Mouse (Mus musculus): ENCODE data around the gene Clec4f. TPM values are rescaled to one million over a fixed set of nuclear protein-coding genes. Genes with fewer than 3 reads are reported as not detected.

Clec4f gene
- polyA plus RNA-seq, 1 experiment from 2014 or later = 0.08 TPM

DNA sequence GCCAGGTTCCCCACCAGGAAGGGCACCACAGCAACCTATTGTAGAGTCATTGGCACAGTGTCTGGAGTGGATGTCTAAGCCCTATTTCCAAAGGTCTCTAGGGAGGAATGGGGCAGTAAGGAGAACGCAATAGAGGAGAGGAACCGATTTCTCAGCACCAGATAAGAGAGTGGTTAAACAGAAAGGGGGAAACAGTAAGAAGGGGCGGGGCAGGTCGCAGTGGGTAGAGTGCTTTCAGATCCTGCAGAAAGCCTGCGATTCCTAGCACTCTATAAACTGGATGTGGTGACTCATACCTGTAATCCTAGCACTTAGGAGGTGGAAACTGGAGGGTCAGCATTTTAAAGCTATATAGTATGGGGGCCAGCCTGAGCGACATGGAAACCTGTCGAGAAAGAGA, 40.7 kb upstream of the Clec4f start:
- ATAC-seq (ENCODE audit: low read depth) = no peak
- peaks cover 93% of the 10 kb centered on the region for H3K27me3 ChIP-seq (ENCODE audit: control insufficient read depth, insufficient read depth, low read depth, low read length)
- 2% methylated on average over 7 of the region's 7 CpGs for WGBS
- no peaks in the 10 kb centered on the region for H3K4me1 ChIP-seq (replicated peaks; ENCODE audit: control insufficient read depth, insufficient read depth, low read length)
- no peak overlapping the region for H3K27ac ChIP-seq (ENCODE audit: low read length)
- H3K4me3 ChIP-seq (ENCODE audit: low read length) = no peak overlapping the region
- no peak overlapping the region for H3K9ac ChIP-seq (ENCODE audit: low read length)
- H3K4me2 ChIP-seq (ENCODE audit: low read depth, low read length) = no peak overlapping the region
- no peaks in the 10 kb centered on the region for H3K36me3 ChIP-seq (ENCODE audit: control insufficient read depth, insufficient read depth, low read length)
- H3K9me3 ChIP-seq (ENCODE audit: control insufficient read depth, low read length) = no peaks in the 10 kb centered on the region

GRCm38 (mm10) chr6:83695731-83696130, 39.7 kb upstream of the Clec4f start:
- Histone ChIP-seq H3K4me3 (ENCODE audit: low read length) (no peak overlapping the region), H3K27ac (ENCODE audit: low read length) (no peak overlapping the region), H3K9ac (ENCODE audit: low read length) (no peak overlapping the region), H3K4me2 (ENCODE audit: low read depth, low read length) (no peak overlapping the region), H3K9me3 (ENCODE audit: control insufficient read depth, low read length) (no peaks in the 10 kb centered on the region), H3K4me1 (replicated peaks; ENCODE audit: control insufficient read depth, insufficient read depth, low read length) (no peaks in the 10 kb centered on the region), H3K36me3 (ENCODE audit: control insufficient read depth, insufficient read depth, low read length) (no peaks in the 10 kb centered on the region), H3K27me3 (ENCODE audit: control insufficient read depth, insufficient read depth, low read depth, low read length) (peaks cover 95% of the 10 kb centered on the region)
- 7% methylated on average over 3 of the region's 3 CpGs for WGBS
- no peak for ATAC-seq (ENCODE audit: low read depth)

DNA sequence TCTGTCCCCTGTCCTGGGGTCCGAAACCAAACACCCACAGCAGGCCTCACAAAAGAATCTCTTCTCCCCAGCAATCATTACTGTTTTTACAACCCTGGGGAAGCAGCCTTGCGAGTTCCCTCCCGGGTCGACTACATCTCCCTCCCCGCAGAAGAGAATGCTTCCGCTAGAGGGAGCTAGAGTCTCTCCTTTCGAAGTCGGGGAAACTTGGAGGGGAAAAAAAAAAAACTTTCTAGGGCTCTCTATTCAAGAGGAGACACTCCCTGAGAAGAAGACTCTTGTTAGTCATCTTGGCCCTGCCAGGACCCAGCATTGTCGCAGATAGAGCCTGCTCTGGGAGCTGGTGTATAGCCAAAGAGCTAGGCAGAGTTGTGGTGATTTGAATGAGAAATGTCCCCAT, 37.8 kb upstream of the Clec4f start:
- no peak for ATAC-seq (ENCODE audit: low read depth)
- no peaks in the 10 kb centered on the region for H3K36me3 ChIP-seq (ENCODE audit: control insufficient read depth, insufficient read depth, low read length)
- 0% methylated on average over 9 of the region's 9 CpGs for WGBS
- no peak overlapping the region for H3K4me2 ChIP-seq (ENCODE audit: low read depth, low read length)
- no peak overlapping the region for H3K27ac ChIP-seq (ENCODE audit: low read length)
- peaks cover 90% of the 10 kb centered on the region for H3K27me3 ChIP-seq (ENCODE audit: control insufficient read depth, insufficient read depth, low read depth, low read length)
- H3K4me1 ChIP-seq (replicated peaks; ENCODE audit: control insufficient read depth, insufficient read depth, low read length) = no peaks in the 10 kb centered on the region
- no peak overlapping the region for H3K4me3 ChIP-seq (ENCODE audit: low read length)
- no peak overlapping the region for H3K9ac ChIP-seq (ENCODE audit: low read length)
- H3K9me3 ChIP-seq (ENCODE audit: control insufficient read depth, low read length) = no peaks in the 10 kb centered on the region

DNA sequence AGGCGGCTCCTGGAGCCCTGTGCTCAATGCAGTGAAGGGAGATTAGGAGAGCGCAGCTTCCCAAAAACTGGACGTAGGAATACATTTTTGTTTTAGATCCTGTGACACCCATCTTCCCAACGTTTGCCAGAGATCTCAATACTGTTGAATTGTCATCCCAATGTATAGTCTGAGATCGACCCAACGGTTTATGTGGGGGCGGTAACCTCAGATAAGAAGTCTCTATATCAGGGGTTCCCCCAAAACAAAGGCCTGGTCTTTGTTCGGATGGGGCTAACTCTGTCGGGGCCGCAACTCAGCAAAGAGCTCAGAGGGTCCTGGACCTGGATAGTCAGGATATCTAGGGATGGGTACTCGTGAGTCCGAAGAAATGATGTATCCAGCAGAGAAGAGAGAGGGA, 37.0 kb upstream of the Clec4f start:
- H3K36me3 ChIP-seq (ENCODE audit: control insufficient read depth, insufficient read depth, low read length) = no peaks in the 10 kb centered on the region
- H3K9me3 ChIP-seq (ENCODE audit: control insufficient read depth, low read length) = no peaks in the 10 kb centered on the region
- no peak for ATAC-seq (ENCODE audit: low read depth)
- H3K4me2 ChIP-seq (ENCODE audit: low read depth, low read length) = no peak overlapping the region
- no peak overlapping the region for H3K27ac ChIP-seq (ENCODE audit: low read length)
- no peaks in the 10 kb centered on the region for H3K4me1 ChIP-seq (replicated peaks; ENCODE audit: control insufficient read depth, insufficient read depth, low read length)
- no peak overlapping the region for H3K4me3 ChIP-seq (ENCODE audit: low read length)
- WGBS = 1% methylated on average over 12 of the region's 12 CpGs
- H3K9ac ChIP-seq (ENCODE audit: low read length) = no peak overlapping the region
- peaks cover 83% of the 10 kb centered on the region for H3K27me3 ChIP-seq (ENCODE audit: control insufficient read depth, insufficient read depth, low read depth, low read length)

DNA sequence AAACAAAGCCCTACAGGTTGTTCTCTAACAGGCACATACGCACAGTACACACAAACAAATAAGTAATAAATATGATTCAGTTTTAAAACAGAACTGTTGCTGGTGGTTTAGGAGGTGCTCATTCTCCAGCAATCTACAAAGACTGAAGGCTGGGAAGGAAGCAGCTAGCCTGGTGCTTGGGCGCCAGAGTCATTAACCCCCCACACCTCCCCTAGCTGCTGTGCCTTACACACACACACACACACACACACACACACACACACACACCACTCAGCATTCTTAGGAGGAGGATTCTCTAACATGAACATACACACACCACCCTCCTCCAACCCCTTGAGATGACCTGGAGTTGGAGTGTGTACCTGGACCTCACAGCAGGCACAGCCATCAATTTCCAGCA, 34.9 kb upstream of the Clec4f start:
- Histone ChIP-seq H3K27ac (ENCODE audit: low read length) (no peak overlapping the region), H3K9me3 (ENCODE audit: control insufficient read depth, low read length) (no peaks in the 10 kb centered on the region), H3K4me3 (ENCODE audit: low read length) (no peak overlapping the region), H3K27me3 (ENCODE audit: control insufficient read depth, insufficient read depth, low read depth, low read length) (peaks cover 63% of the 10 kb centered on the region), H3K36me3 (ENCODE audit: control insufficient read depth, insufficient read depth, low read length) (no peaks in the 10 kb centered on the region), H3K4me2 (ENCODE audit: low read depth, low read length) (no peak overlapping the region), H3K9ac (ENCODE audit: low read length) (no peak overlapping the region), H3K4me1 (replicated peaks; ENCODE audit: control insufficient read depth, insufficient read depth, low read length) (no peaks in the 10 kb centered on the region)
- ATAC-seq (ENCODE audit: low read depth) = no peak
- 57% methylated on average over 2 of the region's 2 CpGs for WGBS

DNA sequence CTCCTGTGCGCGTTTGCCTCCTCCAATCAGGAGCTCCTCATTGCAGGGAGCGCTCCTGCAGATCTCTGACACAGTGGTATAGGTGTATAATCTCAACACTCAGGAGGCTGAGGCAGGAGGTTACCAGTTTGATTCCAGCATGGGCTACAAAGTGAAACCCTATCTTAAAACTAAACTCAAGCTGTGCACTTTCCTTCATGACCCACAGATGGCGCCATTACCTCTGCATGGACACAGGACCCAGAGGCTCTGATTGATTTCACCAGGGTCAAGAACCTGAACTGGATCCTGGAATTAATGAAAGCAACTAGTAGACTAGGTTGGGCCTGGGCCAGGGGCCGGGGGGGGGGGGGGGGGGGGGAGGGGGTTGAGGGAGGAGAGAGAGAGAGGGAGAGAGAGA, 34.3 kb upstream of the Clec4f start:
- peaks cover 60% of the 10 kb centered on the region for H3K27me3 ChIP-seq (ENCODE audit: control insufficient read depth, insufficient read depth, low read depth, low read length)
- no peaks in the 10 kb centered on the region for H3K4me1 ChIP-seq (replicated peaks; ENCODE audit: control insufficient read depth, insufficient read depth, low read length)
- H3K9me3 ChIP-seq (ENCODE audit: control insufficient read depth, low read length) = no peaks in the 10 kb centered on the region
- peak; percentile 15; the same call in 1 of the 2 replicates for ATAC-seq (ENCODE audit: low read depth)
- no peaks in the 10 kb centered on the region for H3K36me3 ChIP-seq (ENCODE audit: control insufficient read depth, insufficient read depth, low read length)
- H3K4me2 ChIP-seq (ENCODE audit: low read depth, low read length) = no peak overlapping the region
- no peak overlapping the region for H3K4me3 ChIP-seq (ENCODE audit: low read length)
- no peak overlapping the region for H3K27ac ChIP-seq (ENCODE audit: low read length)
- H3K9ac ChIP-seq (ENCODE audit: low read length) = no peak overlapping the region
- WGBS = 20% methylated on average over 4 of the region's 5 CpGs

GRCm38 (mm10) chr6:83689374-83689773, 33.4 kb upstream of the Clec4f start:
- 77% methylated on average over 4 of the region's 4 CpGs for WGBS

DNA sequence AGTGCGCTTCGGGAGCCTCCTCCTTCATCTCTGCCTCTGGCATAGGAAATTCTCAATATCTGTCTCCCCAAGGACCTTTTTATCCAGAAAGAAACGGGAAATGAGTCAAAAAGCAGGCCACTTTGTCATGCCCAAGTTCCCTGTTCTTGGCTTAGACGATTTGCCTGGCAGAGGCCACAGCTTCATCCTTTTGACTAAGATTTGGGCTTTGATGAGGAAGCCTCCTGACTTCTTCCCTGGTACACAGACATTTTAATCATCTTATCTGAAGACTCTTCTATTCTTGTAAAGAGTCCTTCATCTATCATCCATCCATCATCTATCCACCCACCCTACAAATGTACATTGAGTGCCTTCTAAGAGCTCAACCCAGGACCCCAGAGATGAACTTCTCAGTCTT, 21.8 kb upstream of the Clec4f start, which contains the start of gene Cd207:
Cd207 (minus strand) TSS at position 101 of the 400 bp plus-strand sequence.
- Histone ChIP-seq H3K4me2 (ENCODE audit: low read depth, low read length) (no peak within 1 kb of the TSS), H3K27me3 (ENCODE audit: control insufficient read depth, insufficient read depth, low read depth, low read length) (no peaks in the 10 kb centered on the region), H3K27ac (ENCODE audit: low read length) (no peak within 1 kb of the TSS), H3K36me3 (ENCODE audit: control insufficient read depth, insufficient read depth, low read length) (no peaks in the 10 kb centered on the region), H3K9me3 (ENCODE audit: control insufficient read depth, low read length) (no peaks in the 10 kb centered on the region), H3K9ac (ENCODE audit: low read length) (no peak within 1 kb of the TSS), H3K4me3 (ENCODE audit: low read length) (no peak within 1 kb of the TSS), H3K4me1 (replicated peaks; ENCODE audit: control insufficient read depth, insufficient read depth, low read length) (no peaks in the 10 kb centered on the region)
- ATAC-seq (ENCODE audit: low read depth) = no peak
- WGBS = 70% methylated on average over 4 of the region's 4 CpGs

More at GRCm38 (mm10) chr6:83689374-83689773, 33.4 kb upstream of the Clec4f start:
- H3K4me3 ChIP-seq (ENCODE audit: low read length) = no peak overlapping the region
- H3K36me3 ChIP-seq (ENCODE audit: control insufficient read depth, insufficient read depth, low read length) = no peaks in the 10 kb centered on the region
- no peak overlapping the region for H3K9ac ChIP-seq (ENCODE audit: low read length)
- no peaks in the 10 kb centered on the region for H3K4me1 ChIP-seq (replicated peaks; ENCODE audit: control insufficient read depth, insufficient read depth, low read length)
- no peak for ATAC-seq (ENCODE audit: low read depth)
- H3K4me2 ChIP-seq (ENCODE audit: low read depth, low read length) = no peak overlapping the region
- no peak overlapping the region for H3K27ac ChIP-seq (ENCODE audit: low read length)
- no peaks in the 10 kb centered on the region for H3K9me3 ChIP-seq (ENCODE audit: control insufficient read depth, low read length)
- peaks cover 51% of the 10 kb centered on the region for H3K27me3 ChIP-seq (ENCODE audit: control insufficient read depth, insufficient read depth, low read depth, low read length)

DNA sequence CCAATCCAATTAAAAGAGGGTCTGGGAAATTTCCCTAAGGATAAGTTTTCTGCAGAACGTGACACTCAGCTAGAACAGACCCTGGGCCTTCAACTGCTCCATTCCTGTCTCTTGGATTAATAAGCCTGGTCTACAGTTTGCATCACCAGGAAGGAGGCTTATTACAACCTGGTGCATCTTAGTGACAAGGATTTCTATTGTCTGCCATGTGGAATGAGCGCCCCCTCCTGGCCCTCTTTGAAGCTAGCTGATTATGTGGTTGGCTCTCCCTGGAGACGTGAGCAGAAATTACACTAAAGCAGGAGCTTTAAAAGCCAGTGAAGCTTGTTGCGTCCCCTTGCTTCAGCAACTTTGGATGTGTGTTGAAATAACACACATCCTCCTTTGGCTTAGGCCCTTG, 17.4 kb upstream of the Clec4f start:
- no peak overlapping the region for H3K27ac ChIP-seq (ENCODE audit: low read length)
- H3K4me2 ChIP-seq (ENCODE audit: low read depth, low read length) = no peak overlapping the region
- ATAC-seq (ENCODE audit: low read depth) = no peak; the same call in 1 of the 2 replicates
- no peak overlapping the region for H3K9ac ChIP-seq (ENCODE audit: low read length)
- H3K9me3 ChIP-seq (ENCODE audit: control insufficient read depth, low read length) = no peaks in the 10 kb centered on the region
- no peaks in the 10 kb centered on the region for H3K36me3 ChIP-seq (ENCODE audit: control insufficient read depth, insufficient read depth, low read length)
- no peaks in the 10 kb centered on the region for H3K27me3 ChIP-seq (ENCODE audit: control insufficient read depth, insufficient read depth, low read depth, low read length)
- H3K4me3 ChIP-seq (ENCODE audit: low read length) = no peak overlapping the region
- WGBS = 4% methylated on average over 4 of the region's 4 CpGs
- no peaks in the 10 kb centered on the region for H3K4me1 ChIP-seq (replicated peaks; ENCODE audit: control insufficient read depth, insufficient read depth, low read length)

DNA sequence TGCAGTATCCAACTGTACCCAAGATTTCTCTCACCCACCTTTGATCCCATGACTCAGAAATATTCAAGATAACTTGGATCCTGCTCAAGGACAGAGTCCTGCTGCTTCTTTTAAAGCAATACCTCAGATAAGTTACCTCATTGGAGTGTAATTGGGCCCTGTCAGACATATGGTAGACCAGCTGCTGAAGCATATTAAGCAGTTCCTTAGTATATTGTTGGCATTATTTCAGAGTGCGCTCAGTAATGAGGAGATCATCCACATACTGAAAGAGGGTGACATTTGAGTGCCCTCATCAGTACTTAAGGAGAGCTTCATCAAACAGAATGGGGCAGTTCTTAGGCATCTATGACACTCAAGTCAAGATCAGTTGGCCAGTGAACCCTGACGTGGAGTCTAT, 9.0 kb upstream of the Clec4f start:
- Histone ChIP-seq H3K27me3 (ENCODE audit: control insufficient read depth, insufficient read depth, low read depth, low read length) (no peaks in the 10 kb centered on the region), H3K9me3 (ENCODE audit: control insufficient read depth, low read length) (no peaks in the 10 kb centered on the region), H3K9ac (ENCODE audit: low read length) (no peak overlapping the region), H3K36me3 (ENCODE audit: control insufficient read depth, insufficient read depth, low read length) (no peaks in the 10 kb centered on the region), H3K4me2 (ENCODE audit: low read depth, low read length) (no peak overlapping the region), H3K4me1 (replicated peaks; ENCODE audit: control insufficient read depth, insufficient read depth, low read length) (no peaks in the 10 kb centered on the region), H3K4me3 (ENCODE audit: low read length) (no peak overlapping the region), H3K27ac (ENCODE audit: low read length) (no peak overlapping the region)
- 76% methylated on average over 2 of the region's 2 CpGs for WGBS
- ATAC-seq (ENCODE audit: low read depth) = no peak

All from lung, embryonic 16.5 days (tissue).